Mouse (Mus musculus): Measurements from ENCODE around the gene Tmem258.

The Tmem258 gene

GRCm38 (mm10) chr19:10184096-10184495 lies 19.7 kb upstream of the Tmem258 start:
- no peak for DNase-seq (ENCODE audit: low read depth, low spot score)

- no peak for DNase-seq (ENCODE audit: low read depth, low spot score)
Observed at GRCm38 (mm10) chr19:10185876-10186275, 17.9 kb upstream of the Tmem258 start.

GRCm38 (mm10) chr19:10186569-10186968 lies 17.2 kb upstream of the Tmem258 start:
- DNase-seq (ENCODE audit: low read depth, low spot score): no peak

- no peak for DNase-seq (ENCODE audit: low read depth, low spot score)
Observed at GRCm38 (mm10) chr19:10188281-10188811, 15.5 kb upstream of the Tmem258 start.

- no peak for DNase-seq (ENCODE audit: low read depth, low spot score)
Observed at GRCm38 (mm10) chr19:10189022-10189421, 14.8 kb upstream of the Tmem258 start.

- DNase-seq (ENCODE audit: low read depth, low spot score): no peak
Observed at GRCm38 (mm10) chr19:10189940-10190339, 13.9 kb upstream of the Tmem258 start.

GRCm38 (mm10) chr19:10190796-10191195 lies 13.0 kb upstream of the Tmem258 start:
- peak; percentile 32 for DNase-seq (ENCODE audit: low read depth, low spot score)

- DNase-seq (ENCODE audit: low read depth, low spot score): peak; percentile 35
Observed at GRCm38 (mm10) chr19:10191326-10191725, 12.5 kb upstream of the Tmem258 start.

- no peak for DNase-seq (ENCODE audit: low read depth, low spot score)
Observed at GRCm38 (mm10) chr19:10194337-10194736, 9.5 kb upstream of the Tmem258 start.

GRCm38 (mm10) chr19:10195252-10195651 lies 8.6 kb upstream of the Tmem258 start:
- no peak for DNase-seq (ENCODE audit: low read depth, low spot score)

- DNase-seq (ENCODE audit: low read depth, low spot score): no peak
Observed at GRCm38 (mm10) chr19:10197130-10197529, 6.7 kb upstream of the Tmem258 start.

- no peak for DNase-seq (ENCODE audit: low read depth, low spot score)
Observed at GRCm38 (mm10) chr19:10198286-10198685, 5.5 kb upstream of the Tmem258 start.

GRCm38 (mm10) chr19:10198723-10199122 lies 5.1 kb upstream of the Tmem258 start:
- DNase-seq (ENCODE audit: low read depth, low spot score): peak; percentile 60

GRCm38 (mm10) chr19:10203146-10203847 lies 517 bp upstream of the Tmem258 start:
- DNase-seq (ENCODE audit: low read depth, low spot score): no peak

GRCm38 (mm10) chr19:10204616-10205001 lies 795 bp downstream of the Tmem258 start:
- DNase-seq (ENCODE audit: low read depth, low spot score): peak; percentile 72

GRCm38 (mm10) chr19:10205051-10205450 lies 1.2 kb downstream of the Tmem258 start:
- no peak for DNase-seq (ENCODE audit: low read depth, low spot score)

- DNase-seq (ENCODE audit: low read depth, low spot score): no peak
Observed at GRCm38 (mm10) chr19:10208851-10209250, 5.0 kb downstream of the Tmem258 start.

GRCm38 (mm10) chr19:10210885-10211284 lies 7.1 kb downstream of the Tmem258 start:
- DNase-seq (ENCODE audit: low read depth, low spot score): no peak

GRCm38 (mm10) chr19:10213796-10214471 lies 10.1 kb downstream of the Tmem258 start:
- no peak for DNase-seq (ENCODE audit: low read depth, low spot score)

GRCm38 (mm10) chr19:10216101-10216500 lies 12.3 kb downstream of the Tmem258 start:
- DNase-seq (ENCODE audit: low read depth, low spot score): no peak

- no peak for DNase-seq (ENCODE audit: low read depth, low spot score)
Observed at GRCm38 (mm10) chr19:10219108-10219507, 15.3 kb downstream of the Tmem258 start.

- no peak for DNase-seq (ENCODE audit: low read depth, low spot score)
Observed at GRCm38 (mm10) chr19:10219593-10219992, 15.8 kb downstream of the Tmem258 start.

GRCm38 (mm10) chr19:10221585-10221984 lies 17.8 kb downstream of the Tmem258 start:
- DNase-seq (ENCODE audit: low read depth, low spot score): no peak

All from telencephalon, adult 2 months (tissue).